Mouse (Mus musculus) adrenal gland, adult (tissue): Measurements from ENCODE around the gene Csmd2.

Experiments
- DNase-seq, 2 experiments: peaks; one replicate each; pipeline ENCODE4 v3.0.0; 2022 to 2023; ENCODE audit warnings: low spot score in 1 of 2; ENCODE audit not compliant: inconsistent age in 2 of 2

Gene Csmd2

GRCm38 (mm10) chr4:128239113-128239512 is 251.5 kb downstream of the Csmd2 start:
- DNase-seq = no peak

GRCm38 (mm10) chr4:128241075-128241853 is 253.6 kb downstream of the Csmd2 start:
- DNase-seq = no peak

GRCm38 (mm10) chr4:128241854-128242356 is 254.2 kb downstream of the Csmd2 start:
- DNase-seq = no peak

- peak in 1 of 2 experiments; percentile 18 for DNase-seq
Observed at GRCm38 (mm10) chr4:128245201-128245600, 257.5 kb downstream of the Csmd2 start.

GRCm38 (mm10) chr4:128248676-128249075 is 261.0 kb downstream of the Csmd2 start:
- peak; percentile 11 to 52 for DNase-seq

- no peak for DNase-seq
Observed at GRCm38 (mm10) chr4:128259211-128259610, 271.6 kb downstream of the Csmd2 start.

GRCm38 (mm10) chr4:128260907-128261560 is 273.4 kb downstream of the Csmd2 start, which contains the start of gene Hmgb4:
Gene Hmgb4 (minus strand): TSS chr4:128260957.
- DNase-seq = no peak

GRCm38 (mm10) chr4:128264491-128264890 is 276.8 kb downstream of the Csmd2 start:
- no peak for DNase-seq

GRCm38 (mm10) chr4:128265341-128265740 is 277.7 kb downstream of the Csmd2 start:
- DNase-seq = no peak

GRCm38 (mm10) chr4:128269261-128269875 is 281.7 kb downstream of the Csmd2 start:
- DNase-seq = no peak

GRCm38 (mm10) chr4:128270177-128270576 is 282.5 kb downstream of the Csmd2 start:
- no peak for DNase-seq

- no peak for DNase-seq
Observed at GRCm38 (mm10) chr4:128270931-128271330, 283.3 kb downstream of the Csmd2 start.

GRCm38 (mm10) chr4:128272501-128272900 is 284.8 kb downstream of the Csmd2 start:
- DNase-seq = no peak

- no peak for DNase-seq
Observed at GRCm38 (mm10) chr4:128273146-128273545, 285.5 kb downstream of the Csmd2 start.

- DNase-seq = no peak
Observed at GRCm38 (mm10) chr4:128275116-128275515, 287.5 kb downstream of the Csmd2 start.

GRCm38 (mm10) chr4:128275586-128275985 is 287.9 kb downstream of the Csmd2 start:
- DNase-seq = no peak

- DNase-seq = no peak
Observed at GRCm38 (mm10) chr4:128285009-128285408, 297.4 kb downstream of the Csmd2 start.

- DNase-seq = no peak
Observed at GRCm38 (mm10) chr4:128288095-128288494, 300.4 kb downstream of the Csmd2 start.

GRCm38 (mm10) chr4:128304049-128304448 is 316.4 kb downstream of the Csmd2 start:
- DNase-seq = no peak

- no peak for DNase-seq
Observed at GRCm38 (mm10) chr4:128306011-128306410, 318.4 kb downstream of the Csmd2 start.

GRCm38 (mm10) chr4:128315328-128315727 is 327.7 kb downstream of the Csmd2 start:
- DNase-seq = no peak

- no peak for DNase-seq
Observed at GRCm38 (mm10) chr4:128317951-128318350, 330.3 kb downstream of the Csmd2 start.
